Mouse (Mus musculus): Measurements from ENCODE around the gene Lmln. TPM values are rescaled to one million over a fixed set of nuclear protein-coding genes. Genes with fewer than 3 reads are reported as not detected.

Gene Lmln
- total RNA-seq, 1 experiment, result 9.1 TPM

- in situ Hi-C loops (cut with MboI; ENCODE audit: low sequenced_read_pairs in 2 of 2, unreplicated experiment in 2 of 2), result no loop called here
- no peak for TF ChIP-seq ZC3H11A (IDR thresholded peaks at IDR 0.05; ENCODE audit: borderline replicate concordance, low read depth, low read length)
- TF ChIP-seq CHD2 (IDR thresholded peaks at IDR 0.05; ENCODE audit: low read depth, low read length), result no peak
- TF ChIP-seq MAFK (IDR thresholded peaks at IDR 0.05; ENCODE audit: insufficient read depth, low read depth, low read length), result no peak
- TF ChIP-seq ZNF384 (IDR thresholded peaks at IDR 0.05; ENCODE audit: low read depth, low read length), result no peak
- no peak for TF ChIP-seq HCFC1 (IDR thresholded peaks at IDR 0.05; ENCODE audit: borderline replicate concordance, insufficient read depth, low read length)
- H3K9ac ChIP-seq (ENCODE audit: insufficient read depth, low read depth, low read length, poor library complexity, severe bottlenecking), result no peak overlapping the region
- no peaks in the 10 kb centered on the region for H3K9me3 ChIP-seq (ENCODE audit: control insufficient read depth, insufficient read depth, low read depth, low read length)
- H3K27ac ChIP-seq (ENCODE audit: insufficient read depth, low read depth, low read length, poor library complexity, severe bottlenecking), result no peak overlapping the region
- no peaks in the 10 kb centered on the region for H3K4me1 ChIP-seq (ENCODE audit: control insufficient read depth in 2 of 2, insufficient read depth in 2 of 2, low read length in 2 of 2, poor library complexity in 1 of 2)
- H3K36me3 ChIP-seq (ENCODE audit: control insufficient read depth, insufficient read depth, low read length, poor library complexity, severe bottlenecking), result peaks cover 4% of the 10 kb centered on the region; the same call in 1 of the 2 replicates
- no peak for DNase-seq (ENCODE audit: low read depth, low spot score)
- H3K4me3 ChIP-seq (ENCODE audit: insufficient read depth in 1 of 2, low read depth in 1 of 2, low read length in 2 of 2, poor library complexity in 1 of 2, severe bottlenecking in 1 of 2), result no peak overlapping the region
Measured at GRCm38 (mm10) chr16:33085666-33086065, 23.3 kb downstream of the Lmln start.

- TF ChIP-seq MAFK (IDR thresholded peaks at IDR 0.05; ENCODE audit: insufficient read depth, low read depth, low read length) (no peak), ZC3H11A (IDR thresholded peaks at IDR 0.05; ENCODE audit: borderline replicate concordance, low read depth, low read length) (no peak), CHD2 (IDR thresholded peaks at IDR 0.05; ENCODE audit: low read depth, low read length) (no peak), ZNF384 (IDR thresholded peaks at IDR 0.05; ENCODE audit: low read depth, low read length) (no peak)
- no peak overlapping the region for H3K27ac ChIP-seq (ENCODE audit: insufficient read depth, low read depth, low read length, poor library complexity, severe bottlenecking)
- H3K9ac ChIP-seq (ENCODE audit: insufficient read depth, low read depth, low read length, poor library complexity, severe bottlenecking), result no peak overlapping the region
- no peaks in the 10 kb centered on the region for H3K4me1 ChIP-seq (ENCODE audit: control insufficient read depth in 2 of 2, insufficient read depth in 2 of 2, low read length in 2 of 2, poor library complexity in 1 of 2)
- no peak for DNase-seq (ENCODE audit: low read depth, low spot score)
- in situ Hi-C loops (cut with MboI; ENCODE audit: low sequenced_read_pairs in 2 of 2, unreplicated experiment in 2 of 2), result no loop called here
- no peak overlapping the region for H3K4me3 ChIP-seq (ENCODE audit: insufficient read depth in 1 of 2, low read depth in 1 of 2, low read length in 2 of 2, poor library complexity in 1 of 2, severe bottlenecking in 1 of 2)
- H3K36me3 ChIP-seq (ENCODE audit: control insufficient read depth, insufficient read depth, low read length, poor library complexity, severe bottlenecking), result no peaks in the 10 kb centered on the region
- no peaks in the 10 kb centered on the region for H3K9me3 ChIP-seq (ENCODE audit: control insufficient read depth, insufficient read depth, low read depth, low read length)
Measured at GRCm38 (mm10) chr16:33113726-33114125, 51.4 kb downstream of the Lmln start.

GRCm38 (mm10) chr16:33123373-33123772 lies 61.1 kb downstream of the Lmln start:
- Histone ChIP-seq H3K36me3 (ENCODE audit: control insufficient read depth, insufficient read depth, low read length, poor library complexity, severe bottlenecking) (peaks cover 8% of the 10 kb centered on the region; the same call in 1 of the 2 replicates), H3K9ac (ENCODE audit: insufficient read depth, low read depth, low read length, poor library complexity, severe bottlenecking) (no peak overlapping the region), H3K9me3 (ENCODE audit: control insufficient read depth, insufficient read depth, low read depth, low read length) (no peaks in the 10 kb centered on the region), H3K27ac (ENCODE audit: insufficient read depth, low read depth, low read length, poor library complexity, severe bottlenecking) (no peak overlapping the region), H3K4me1 (ENCODE audit: control insufficient read depth in 2 of 2, insufficient read depth in 2 of 2, low read length in 2 of 2, poor library complexity in 1 of 2) (peaks cover 0 to 2% of the 10 kb centered on the region in 2 experiments; a peak in 1 of 4 replicates), H3K4me3 (ENCODE audit: insufficient read depth in 1 of 2, low read depth in 1 of 2, low read length in 2 of 2, poor library complexity in 1 of 2, severe bottlenecking in 1 of 2) (no peak overlapping the region)
- no peak for DNase-seq (ENCODE audit: low read depth, low spot score)
- in situ Hi-C loops (cut with MboI; ENCODE audit: low sequenced_read_pairs in 2 of 2, unreplicated experiment in 2 of 2), result no loop called here
- TF ChIP-seq ZNF384 (IDR thresholded peaks at IDR 0.05; ENCODE audit: low read depth, low read length) (no peak), HCFC1 (IDR thresholded peaks at IDR 0.05; ENCODE audit: borderline replicate concordance, insufficient read depth, low read length) (no peak), CHD2 (IDR thresholded peaks at IDR 0.05; ENCODE audit: low read depth, low read length) (no peak)

- DNase-seq (ENCODE audit: low read depth, low spot score), result no peak
- Histone ChIP-seq H3K27ac (ENCODE audit: insufficient read depth, low read depth, low read length, poor library complexity, severe bottlenecking) (no peak overlapping the region), H3K9ac (ENCODE audit: insufficient read depth, low read depth, low read length, poor library complexity, severe bottlenecking) (no peak overlapping the region), H3K4me1 (ENCODE audit: control insufficient read depth in 2 of 2, insufficient read depth in 2 of 2, low read length in 2 of 2, poor library complexity in 1 of 2) (peaks cover 0 to 2% of the 10 kb centered on the region in 2 experiments; a peak in 1 of 4 replicates), H3K4me3 (ENCODE audit: insufficient read depth in 1 of 2, low read depth in 1 of 2, low read length in 2 of 2, poor library complexity in 1 of 2, severe bottlenecking in 1 of 2) (no peak overlapping the region), H3K9me3 (ENCODE audit: control insufficient read depth, insufficient read depth, low read depth, low read length) (no peaks in the 10 kb centered on the region), H3K36me3 (ENCODE audit: control insufficient read depth, insufficient read depth, low read length, poor library complexity, severe bottlenecking) (peaks cover 8% of the 10 kb centered on the region; the same call in 1 of the 2 replicates)
- TF ChIP-seq CHD2 (IDR thresholded peaks at IDR 0.05; ENCODE audit: low read depth, low read length), result no peak
- no peak for TF ChIP-seq MAFK (IDR thresholded peaks at IDR 0.05; ENCODE audit: insufficient read depth, low read depth, low read length)
- no peak for TF ChIP-seq ZC3H11A (IDR thresholded peaks at IDR 0.05; ENCODE audit: borderline replicate concordance, low read depth, low read length)
- no peak for TF ChIP-seq ZNF384 (IDR thresholded peaks at IDR 0.05; ENCODE audit: low read depth, low read length)
- TF ChIP-seq HCFC1 (IDR thresholded peaks at IDR 0.05; ENCODE audit: borderline replicate concordance, insufficient read depth, low read length), result no peak
- in situ Hi-C loops (cut with MboI; ENCODE audit: low sequenced_read_pairs in 2 of 2, unreplicated experiment in 2 of 2), result no loop called here
Measured at GRCm38 (mm10) chr16:33123938-33124820, 61.9 kb downstream of the Lmln start.
